Mouse (Mus musculus) C2C12 (cell line): Measurements from ENCODE around the gene Gm9736. TPM values are rescaled to one million over a fixed set of nuclear protein-coding genes. Genes with fewer than 3 reads are reported as not detected.
"Not testable (repeated sequence)": the region's sequence is repeated elsewhere in the genome, so short reads cannot be mapped to it uniquely, and the experiment has no call there.

Experiments
- H3K27me3 ChIP-seq: one replicate; pipeline ENCODE4 v1.6.1; 2011; ENCODE audit not compliant: control insufficient read depth, insufficient read depth, insufficient read length
- H3K36me3 ChIP-seq: one replicate; pipeline ENCODE4 v1.6.1; 2011; ENCODE audit not compliant: control insufficient read depth, insufficient read depth
- H3K4me3 ChIP-seq: one replicate; pipeline ENCODE4 v1.5.1; 2011; ENCODE audit warnings: mild to moderate bottlenecking, control low read depth; ENCODE audit not compliant: poor library complexity, insufficient read depth, severe bottlenecking
- H3K79me2 ChIP-seq: one replicate; pipeline ENCODE4 v1.6.1; 2011; ENCODE audit not compliant: control insufficient read depth, insufficient read depth
- H3K79me3 ChIP-seq: one replicate; pipeline ENCODE4 v1.6.1; 2011; ENCODE audit warnings: low read depth, control low read depth
- H3ac ChIP-seq: one replicate; pipeline ENCODE3; 2011; ENCODE audit warnings: low read depth; ENCODE audit not compliant: control insufficient read depth, insufficient read length
- CEBPB ChIP-seq: IDR thresholded peaks from one replicate; pipeline ENCODE4 v1.6.1; 2011; ENCODE audit warnings: low read depth, mild to moderate bottlenecking, control low read depth, moderate library complexity
- CTCF ChIP-seq: IDR thresholded peaks from one replicate; pipeline ENCODE4 v1.5.1; 2011; ENCODE audit not compliant: control insufficient read depth, insufficient read depth, insufficient read length
- FOSL1 ChIP-seq: IDR thresholded peaks from one replicate; pipeline ENCODE4 v1.8.0; 2011; ENCODE audit warnings: mild to moderate bottlenecking, low read length; ENCODE audit not compliant: poor library complexity, insufficient read depth, severe bottlenecking
- MAX ChIP-seq: IDR thresholded peaks from one replicate; pipeline ENCODE4 v1.6.1; 2011; ENCODE audit warnings: mild to moderate bottlenecking, control low read depth
- MYOD1 ChIP-seq: IDR thresholded peaks from one replicate; pipeline ENCODE4 v1.6.1; 2011; ENCODE audit warnings: low read depth; ENCODE audit not compliant: control insufficient read depth, insufficient read length
- MYOG ChIP-seq: IDR thresholded peaks from one replicate; pipeline ENCODE4 v1.6.1; 2011; ENCODE audit not compliant: control insufficient read depth, insufficient read length; ENCODE audit errors: extremely low read depth
- USF1 ChIP-seq: IDR thresholded peaks from one replicate; pipeline ENCODE4 v1.6.1; 2011; ENCODE audit warnings: low read depth, mild to moderate bottlenecking, control low read depth, moderate library complexity
- polyA plus RNA-seq: library from polyadenylated mRNA; unstranded; fragments of >200 nt; fragmentation: generic; extraction: Trizol; gene quantifications from one replicate; pipeline ENCODE4 v1.2.1, GENCODE M21; 2012; ENCODE audit warnings: missing spikeins

Gene Gm9736
- polyA plus RNA-seq, 1 experiment, result not detected

DNA sequence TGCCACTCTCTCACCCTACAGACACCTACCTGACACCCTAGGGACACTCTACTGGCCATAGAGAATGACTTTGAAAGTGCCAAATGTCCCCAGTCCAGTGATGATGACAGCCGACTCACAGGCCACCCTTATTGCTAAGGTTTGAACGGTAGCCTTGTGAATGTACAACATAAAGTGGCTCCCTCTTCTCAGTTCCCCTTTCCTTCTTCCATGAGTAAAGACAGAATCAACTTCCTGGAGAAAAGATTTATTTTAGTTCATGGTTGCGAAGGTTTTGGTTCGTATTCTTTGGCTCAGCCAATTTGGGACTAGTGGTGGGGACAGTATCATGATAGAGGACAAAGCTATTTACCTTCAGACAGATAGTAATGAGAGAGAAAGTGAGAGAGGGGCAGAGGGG lies 12.2 kb downstream of the Gm9736 start:
- TF ChIP-seq MYOG (no peak), MYOD1 (no peak), CTCF (no peak), MAX (no peak), USF1 (no peak), CEBPB (no peak), FOSL1 (no peak)
- no peaks in the 10 kb centered on the region for H3K79me2 ChIP-seq
- no peak overlapping the region for H3K4me3 ChIP-seq

DNA sequence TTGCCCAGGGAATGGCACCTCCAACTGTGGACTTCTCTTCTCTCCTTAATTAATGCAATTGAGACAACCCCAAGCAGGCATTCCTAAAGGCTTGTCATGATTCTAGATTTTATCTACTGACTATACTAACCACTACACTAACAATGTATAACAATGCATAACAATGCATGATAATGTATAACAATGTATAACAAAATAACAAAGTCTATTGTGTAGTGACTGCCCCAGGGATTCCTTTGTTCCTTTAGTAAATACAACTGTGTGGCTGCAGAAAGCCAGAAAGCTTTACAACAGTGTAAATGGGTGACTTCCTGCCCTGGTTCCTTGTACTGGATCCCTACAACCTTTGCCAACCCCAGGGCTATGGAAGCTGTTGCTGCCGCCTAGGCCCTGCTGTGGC lies 15.2 kb downstream of the Gm9736 start:
- Histone ChIP-seq H3K79me3 (no peaks in the 10 kb centered on the region), H3K27me3 (peaks cover 9% of the 10 kb centered on the region), H3K4me3 (no peak overlapping the region), H3K79me2 (no peaks in the 10 kb centered on the region), H3K36me3 (no peaks in the 10 kb centered on the region), H3ac (no peak overlapping the region)
- no peak for TF ChIP-seq FOSL1
- TF ChIP-seq MYOD1, result no peak
- no peak for TF ChIP-seq USF1

More for the DNA sequence above, 12.2 kb downstream of the Gm9736 start:
- no peak overlapping the region for H3ac ChIP-seq
- H3K27me3 ChIP-seq, result peaks cover 24% of the 10 kb centered on the region
- H3K36me3 ChIP-seq, result no peaks in the 10 kb centered on the region
- no peaks in the 10 kb centered on the region for H3K79me3 ChIP-seq

- Histone ChIP-seq H3K79me2 (no peaks in the 10 kb centered on the region), H3K36me3 (no peaks in the 10 kb centered on the region), H3K79me3 (no peaks in the 10 kb centered on the region), H3ac (no peak overlapping the region), H3K4me3 (no peak overlapping the region), H3K27me3 (peaks cover 28% of the 10 kb centered on the region)
- TF ChIP-seq MAX, result no peak
- TF ChIP-seq USF1, result no peak
- no peak for TF ChIP-seq CEBPB
- TF ChIP-seq CTCF, result no peak
- no peak for TF ChIP-seq MYOG
- no peak for TF ChIP-seq MYOD1
- TF ChIP-seq FOSL1, result no peak
Observed at GRCm38 (mm10) chr10:77729241-77729640, 21.9 kb downstream of the Gm9736 start.

GRCm38 (mm10) chr10:77728280-77728679 lies 22.9 kb downstream of the Gm9736 start:
- Histone ChIP-seq H3K27me3 (peaks cover 34% of the 10 kb centered on the region), H3K79me2 (no peaks in the 10 kb centered on the region), H3K36me3 (no peaks in the 10 kb centered on the region), H3ac (no peak overlapping the region), H3K79me3 (no peaks in the 10 kb centered on the region), H3K4me3 (no peak overlapping the region)
- TF ChIP-seq CTCF, result no peak

DNA sequence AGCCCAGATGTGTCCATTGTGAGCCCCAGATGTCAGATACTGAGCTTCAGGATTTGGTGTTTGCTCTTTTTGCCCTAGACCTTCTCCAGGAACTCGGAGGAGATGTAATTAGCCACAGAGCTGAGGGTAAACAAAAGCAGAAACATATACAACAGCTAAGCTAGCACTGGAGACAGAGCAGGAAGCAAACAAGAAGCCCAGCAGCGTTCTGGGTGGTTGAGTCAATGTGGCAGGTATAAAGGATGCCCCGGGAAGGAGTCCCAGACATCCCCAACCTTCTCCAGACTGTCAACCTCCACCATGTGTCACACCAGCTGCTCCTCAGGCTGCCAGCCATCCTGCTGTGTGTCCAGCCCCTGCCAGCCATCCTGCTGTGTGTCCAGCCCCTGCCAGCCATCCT lies 25.0 kb downstream of the Gm9736 start, which contains the start of gene Gm10100:
Gm10100 (plus strand) TSS at position 301 of the 400 bp plus-strand sequence.
- Histone ChIP-seq H3K79me2 (no peaks in the 10 kb centered on the region), H3K36me3 (no peaks in the 10 kb centered on the region), H3K27me3 (peaks cover 30% of the 10 kb centered on the region), H3K79me3 (no peaks in the 10 kb centered on the region), H3K4me3 (no peak within 1 kb of the TSS), H3ac (no peak within 1 kb of the TSS)
- TF ChIP-seq MYOD1, result no peak
- TF ChIP-seq MYOG, result no peak
- TF ChIP-seq MAX, result no peak
- TF ChIP-seq CTCF, result no peak

GRCm38 (mm10) chr10:77724855-77725254 lies 26.3 kb downstream of the Gm9736 start:
- H3K36me3 ChIP-seq, result no peaks in the 10 kb centered on the region
- H3K27me3 ChIP-seq, result peaks cover 28% of the 10 kb centered on the region
- H3K79me3 ChIP-seq, result no peaks in the 10 kb centered on the region
- H3K79me2 ChIP-seq, result no peaks in the 10 kb centered on the region
- no peak overlapping the region for H3ac ChIP-seq
- no peak overlapping the region for H3K4me3 ChIP-seq
- no peak for TF ChIP-seq CTCF
- TF ChIP-seq FOSL1, result no peak
- TF ChIP-seq MAX, result no peak
- TF ChIP-seq MYOG, result no peak
- TF ChIP-seq MYOD1, result no peak
- TF ChIP-seq CEBPB, result no peak
- no peak for TF ChIP-seq USF1

- H3K79me2 ChIP-seq, H3K4me3 ChIP-seq: not testable (repeated sequence)
Observed at GRCm38 (mm10) chr10:77720299-77720698, 30.9 kb downstream of the Gm9736 start, which contains the start of gene Krtap12-1. Gene Krtap12-1, plus strand, starts transcription at chr10:77720599.

More at GRCm38 (mm10) chr10:77720299-77720698, 30.9 kb downstream of the Gm9736 start, which contains the start of gene Krtap12-1:
- not testable (repeated sequence) for H3ac ChIP-seq, H3K79me3 ChIP-seq, H3K27me3 ChIP-seq, H3K36me3 ChIP-seq
